Mouse (Mus musculus): Measurements from ENCODE around the gene Rps6kb1. TPM values are rescaled to one million over a fixed set of nuclear protein-coding genes. Genes with fewer than 3 reads are reported as not detected.

Rps6kb1 gene
- total and polyA plus RNA-seq, 3 experiments = 45.2 to 110 (median 76.9) TPM

DNA sequence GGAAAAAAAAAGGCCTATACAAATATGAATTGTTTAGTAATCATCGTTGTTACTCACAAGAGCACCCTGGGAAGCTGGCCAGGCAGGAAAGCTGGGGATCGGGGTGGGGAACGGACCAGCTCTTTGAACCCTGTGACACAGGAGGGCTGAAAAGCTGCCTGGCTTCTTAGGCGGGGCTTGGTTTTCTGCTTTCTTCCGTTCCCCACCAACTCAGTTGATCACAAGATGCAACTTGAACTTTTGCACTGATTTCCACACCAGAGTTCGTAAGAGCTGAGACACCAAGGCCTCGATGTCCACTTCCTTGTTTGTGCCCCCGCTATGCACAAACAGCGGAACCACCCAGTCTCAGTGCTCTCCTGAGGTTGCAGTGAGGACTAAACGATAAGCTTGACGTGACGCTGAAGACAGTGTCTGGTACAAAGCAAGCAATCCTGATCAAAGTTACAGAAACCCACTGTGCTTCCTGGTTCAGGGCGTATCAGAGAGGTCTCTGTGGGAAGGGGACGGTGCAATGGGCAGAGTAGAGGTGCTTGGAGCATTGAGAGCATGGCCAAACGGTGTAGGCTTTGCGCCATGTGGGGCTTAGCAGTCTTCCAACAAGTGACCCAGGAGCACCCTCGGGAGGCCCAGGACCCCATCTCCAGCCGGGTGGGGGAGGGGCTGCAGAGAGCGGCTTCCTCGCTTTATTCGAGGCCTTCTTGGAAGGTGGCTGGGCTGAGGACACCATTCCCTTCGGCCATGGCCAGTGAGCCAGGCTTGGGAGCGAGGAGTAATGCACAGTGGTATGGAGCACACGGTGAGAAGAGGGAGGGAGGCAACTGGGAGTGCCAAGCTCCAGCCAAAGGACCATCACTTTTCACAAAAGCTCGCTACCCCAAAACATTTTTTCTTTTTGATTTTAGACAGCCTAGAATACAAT, 34.5 kb upstream of the Rps6kb1 start (continued):
- TF ChIP-seq IRF4 (IDR thresholded peaks at IDR 0.05; ENCODE audit: low read depth, low read length) = peak; percentile 62; the same call in 1 of the 2 replicates
- 0 out of 2 replicates have a peak, but pooled peaks have one; percentile 19 for TF ChIP-seq E2F4 (IDR thresholded peaks at IDR 0.05; ENCODE audit: insufficient replicate concordance, low read depth, low read length)
- no peak for TF ChIP-seq ZKSCAN1 (IDR thresholded peaks at IDR 0.05; ENCODE audit: borderline replicate concordance, low read depth, low read length)
- TF ChIP-seq EP300 (IDR thresholded peaks at IDR 0.05; ENCODE audit: low read length) = peak; percentile 48; the same call in 1 of the 2 replicates
- 0 out of 2 replicates have a peak, but pooled peaks have one; percentile 33 for TF ChIP-seq JUND (conservative IDR thresholded peaks at IDR 0.05; ENCODE audit: low read depth, low read length)
- TF ChIP-seq SIN3A (IDR thresholded peaks at IDR 0.05; ENCODE audit: low read length) = peak; percentile 87
- TF ChIP-seq MXI1 (IDR thresholded peaks at IDR 0.05; ENCODE audit: low read depth, low read length) = peak; percentile 73; the same call in 1 of the 2 replicates
- TF ChIP-seq BHLHE40 (IDR thresholded peaks at IDR 0.05; ENCODE audit: low read depth, low read length) = no peak; the same call in 1 of the 2 replicates
- peak; percentile 58; the same call in 1 of the 2 replicates for TF ChIP-seq NELFE (IDR thresholded peaks at IDR 0.05; ENCODE audit: low read depth, low read length)
- no peak for TF ChIP-seq JUN (IDR thresholded peaks at IDR 0.05; ENCODE audit: insufficient read depth, low read depth, low read length)
- TF ChIP-seq MEF2A (IDR thresholded peaks at IDR 0.05; ENCODE audit: borderline replicate concordance, low read depth, low read length) = peak; percentile 65
- TF ChIP-seq ZMIZ1 (IDR thresholded peaks at IDR 0.05; ENCODE audit: low read depth, low read length) = peak; percentile 74
- TF ChIP-seq POLR2A (IDR thresholded peaks at IDR 0.05; ENCODE audit: low read depth, low read length) = peak; percentile 43; the same call in 1 of the 2 replicates
- TF ChIP-seq CHD2 (IDR thresholded peaks at IDR 0.05; ENCODE audit: low read length) = peak; percentile 76
- TF ChIP-seq TBP (conservative IDR thresholded peaks at IDR 0.05; ENCODE audit: low read depth, low read length) = 0 out of 2 replicates have a peak, but pooled peaks have one; percentile 46
- peak; percentile 65; the same call in 1 of the 2 replicates for TF ChIP-seq MAZ (IDR thresholded peaks at IDR 0.05; ENCODE audit: low read depth, low read length)
- TF ChIP-seq NRF1 (IDR thresholded peaks at IDR 0.05; ENCODE audit: low read depth, low read length) = no peak

- peak overlapping the region in 2 of 3 experiments; percentile 7 to 30 for H3K4me3 ChIP-seq (replicated peaks in 1 of 3; ENCODE audit: low read depth in 2 of 3, low read length in 2 of 3, poor library complexity in 1 of 3)
- H3K9ac ChIP-seq (ENCODE audit: insufficient read depth, low read depth) = peak overlapping the region; percentile 99
- H3K4me1 ChIP-seq (ENCODE audit: control insufficient read depth in 1 of 2, insufficient read depth in 2 of 2) = peaks cover 42 to 93% of the 10 kb centered on the region in 2 experiments
- dilution Hi-C loops (cut with MboI; ENCODE audit: extremely low pct_ligation_motif_present, extremely low pct_unique_long_range_greater_than_20kb, low sequenced_read_pairs) (no loop called here), in situ Hi-C loops (cut with MboI; ENCODE audit: low pct_ligation_motif_present, low pct_unique_long_range_greater_than_20kb, low sequenced_read_pairs) (loop anchor here (5.0 to 10.0 kb wide), 2 partner anchors 74 to 427 kb away; no protein-coding TSS in a partner anchor)
- H3K27ac ChIP-seq (ENCODE audit: insufficient read depth, low read depth) = peak overlapping the region; percentile 93
- H3K9me3 ChIP-seq (replicated peaks; ENCODE audit: low read length) = no peaks in the 10 kb centered on the region
- no peaks in the 10 kb centered on the region; the same call in 1 of the 2 replicates for H3K79me2 ChIP-seq (replicated peaks; ENCODE audit: control insufficient read depth, extremely low read depth, insufficient read depth, poor library complexity, severe bottlenecking)
- no peaks in the 10 kb centered on the region for H3K27me3 ChIP-seq (replicated peaks)
- TF ChIP-seq BHLHE40 (IDR thresholded peaks at IDR 0.05; ENCODE audit: low read depth, low read length) (0 out of 2 replicates have a peak, but pooled peaks have one; percentile 26), ZNF384 (IDR thresholded peaks at IDR 0.05; ENCODE audit: low read depth, low read length) (peak; percentile 85), MAZ (IDR thresholded peaks at IDR 0.05; ENCODE audit: low read depth, low read length) (no peak), POLR2A (IDR thresholded peaks at IDR 0.05; ENCODE audit: low read depth, low read length) (peak; percentile 16; the same call in 1 of the 2 replicates)
- no peak for DNase-seq (ENCODE audit: extremely low read depth)
- peak overlapping the region; percentile 86 for H3K4me2 ChIP-seq (ENCODE audit: insufficient read depth, low read depth, poor library complexity, severe bottlenecking)
- no peaks in the 10 kb centered on the region for H3K36me3 ChIP-seq (replicated peaks in 1 of 2; ENCODE audit: control insufficient read depth in 1 of 2, insufficient read depth in 1 of 2, low read length in 1 of 2)
Observed at GRCm38 (mm10) chr11:86578106-86578808, 33.7 kb upstream of the Rps6kb1 start.
